8 mouse cellular contexts compared by ENCODE assay signal in genomic region chr8:106115897-106116296, GRCm38 (mm10). TPM values are rescaled to one million over a fixed set of nuclear protein-coding genes. Genes with fewer than 3 reads are reported as not detected.
A peak's percentile ranks its signal among the peaks of the same experiment; 100 is the strongest.
DNase-seq lines count a peak whose midpoint lies in the region; ATAC-seq and TF ChIP-seq lines count a peak whose summit lies in the region.

No protein-coding gene starts in this region.

- TF ChIP-seq EP300 in liver, postnatal 0 days (IDR thresholded peaks at IDR 0.05; ENCODE audit: low read depth) = no peak

- WGBS in liver, postnatal 0 days (ENCODE audit: insufficient replicate concordance) = 89% methylated on average over 3 of the region's 3 CpGs
- 96% methylated on average over 3 of the region's 3 CpGs for WGBS in forebrain, embryonic 12.5 days
- 98% methylated on average over 3 of the region's 3 CpGs for WGBS in forebrain, embryonic 13.5 days

- no peaks in the 10 kb centered on the region for H3K4me1 ChIP-seq in liver, postnatal 0 days (ENCODE audit: insufficient read depth)
- no peaks in the 10 kb centered on the region for H3K4me1 ChIP-seq in forebrain, embryonic 12.5 days
- no peaks in the 10 kb centered on the region for H3K4me1 ChIP-seq in forebrain, embryonic 13.5 days

- peak; percentile 81 for TF ChIP-seq CTCF in liver, postnatal 0 days (IDR thresholded peaks at IDR 0.05; ENCODE audit: low read depth)

- no peak overlapping the region for H3K27ac ChIP-seq in liver, postnatal 0 days (ENCODE audit: low read depth)
- H3K27ac ChIP-seq in forebrain, embryonic 12.5 days = no peak overlapping the region
- H3K27ac ChIP-seq in forebrain, embryonic 13.5 days = no peak overlapping the region

- peaks cover 35% of the 10 kb centered on the region for H3K36me3 ChIP-seq in liver, postnatal 0 days (replicated peaks; ENCODE audit: insufficient read depth, low read length)
- peaks cover 29% of the 10 kb centered on the region for H3K36me3 ChIP-seq in forebrain, embryonic 12.5 days (replicated peaks)
- peaks cover 35% of the 10 kb centered on the region for H3K36me3 ChIP-seq in forebrain, embryonic 13.5 days (ENCODE audit: poor library complexity, severe bottlenecking)

- H3K4me3 ChIP-seq in liver, postnatal 0 days (ENCODE audit: low read depth, low read length) = no peak overlapping the region
- H3K4me3 ChIP-seq in forebrain, embryonic 12.5 days (replicated peaks) = no peak overlapping the region
- H3K4me3 ChIP-seq in forebrain, embryonic 13.5 days = no peak overlapping the region

- no peak for ATAC-seq in liver, postnatal 0 days
- no peak for ATAC-seq in forebrain, embryonic 12.5 days (ENCODE audit: low FRiP score)
- no peak for ATAC-seq in forebrain, embryonic 13.5 days

- DNase-seq in heart, adult 8-10 months (ENCODE audit: low spot score) = peak; percentile 23
- DNase-seq in heart, adult 9 months (ENCODE audit: low spot score in 2 of 2) = no peak
- peak; percentile 51 for DNase-seq in 3T3-L1 (ENCODE audit: low read depth, low spot score)
- peak; percentile 54 for DNase-seq in T-cell, adult 2 months (ENCODE audit: low spot score)
- peak; percentile 75 for DNase-seq in liver, postnatal 0 days
- DNase-seq in thymus, postnatal 14 days = peak; percentile 91

- H3K9ac ChIP-seq in liver, postnatal 0 days (replicated peaks) = no peak overlapping the region
- H3K9ac ChIP-seq in forebrain, embryonic 12.5 days = no peak overlapping the region
- H3K9ac ChIP-seq in forebrain, embryonic 13.5 days = no peak overlapping the region

- no peaks in the 10 kb centered on the region for H3K9me3 ChIP-seq in liver, postnatal 0 days (ENCODE audit: low read length)
- H3K9me3 ChIP-seq in forebrain, embryonic 12.5 days = no peaks in the 10 kb centered on the region
- no peaks in the 10 kb centered on the region for H3K9me3 ChIP-seq in forebrain, embryonic 13.5 days (replicated peaks)

- no peaks in the 10 kb centered on the region for H3K27me3 ChIP-seq in liver, postnatal 0 days (ENCODE audit: insufficient read depth, low read length)
- H3K27me3 ChIP-seq in forebrain, embryonic 12.5 days = no peaks in the 10 kb centered on the region
- H3K27me3 ChIP-seq in forebrain, embryonic 13.5 days = no peaks in the 10 kb centered on the region

- no peak overlapping the region for H3K4me2 ChIP-seq in liver, postnatal 0 days (ENCODE audit: low read depth, low read length)
- H3K4me2 ChIP-seq in forebrain, embryonic 12.5 days = no peak overlapping the region
- no peak overlapping the region for H3K4me2 ChIP-seq in forebrain, embryonic 13.5 days

RNA-seq across cellular contexts. Expression of gene Esrp2, which starts 20.9 kb away (rescaled TPM):
- under 1 TPM; 0.23 to 0.81 (median 0.42) TPM for total RNA-seq in heart, adult 8-10 months (2022)
- 24.0 and 26.7 TPM in 2 replicates for polyA plus RNA-seq in liver, postnatal 0 days (2015; fragmentation: Nextera tagmentation; extraction: Ambion mirVana)
- 1.9 TPM in 2 replicates for polyA plus RNA-seq in forebrain, embryonic 12.5 days (2016; fragmentation: Nextera tagmentation; extraction: Ambion mirVana)
- polyA plus RNA-seq in forebrain, embryonic 13.5 days (2015; fragmentation: Nextera tagmentation; extraction: Ambion mirVana) = 0.16 and 0.23 TPM in 2 replicates

RNA-seq across cellular contexts. Expression of gene Pla2g15, which starts 34.3 kb away (rescaled TPM):
- total RNA-seq in heart, adult 8-10 months (2022) = 10 to 100 TPM in 1 of 4 experiments, 1 to 10 TPM in 3; 7.7 to 10.0 (median 9.4) TPM
- polyA plus RNA-seq in liver, postnatal 0 days (2015; fragmentation: Nextera tagmentation; extraction: Ambion mirVana) = 7.2 and 7.7 TPM in 2 replicates
- 13.8 and 15.8 TPM in 2 replicates for polyA plus RNA-seq in forebrain, embryonic 12.5 days (2016; fragmentation: Nextera tagmentation; extraction: Ambion mirVana)
- 12.9 and 14.3 TPM in 2 replicates for polyA plus RNA-seq in forebrain, embryonic 13.5 days (2015; fragmentation: Nextera tagmentation; extraction: Ambion mirVana)

RNA-seq across cellular contexts. Expression of gene Slc7a6, which starts 52.8 kb away (rescaled TPM):
- 10 to 100 TPM in 1 of 4 experiments, 1 to 10 TPM in 3; 6.9 to 10.8 (median 9.6) TPM for total RNA-seq in heart, adult 8-10 months (2022)
- polyA plus RNA-seq in liver, postnatal 0 days (2015; fragmentation: Nextera tagmentation; extraction: Ambion mirVana) = 2.6 and 3.2 TPM in 2 replicates
- 72.9 and 79.8 TPM in 2 replicates for polyA plus RNA-seq in forebrain, embryonic 12.5 days (2016; fragmentation: Nextera tagmentation; extraction: Ambion mirVana)
- 77.2 and 77.9 TPM in 2 replicates for polyA plus RNA-seq in forebrain, embryonic 13.5 days (2015; fragmentation: Nextera tagmentation; extraction: Ambion mirVana)

RNA-seq across cellular contexts. Expression of gene Nfatc3, which starts 57.3 kb away (rescaled TPM):
- total RNA-seq in heart, adult 8-10 months (2022) = 10 to 100 TPM; 14.1 to 19.5 (median 18.0) TPM
- 2.3 TPM in 2 replicates for polyA plus RNA-seq in liver, postnatal 0 days (2015; fragmentation: Nextera tagmentation; extraction: Ambion mirVana)
- polyA plus RNA-seq in forebrain, embryonic 12.5 days (2016; fragmentation: Nextera tagmentation; extraction: Ambion mirVana) = 4.9 and 6.6 TPM in 2 replicates
- 5.2 TPM in 2 replicates for polyA plus RNA-seq in forebrain, embryonic 13.5 days (2015; fragmentation: Nextera tagmentation; extraction: Ambion mirVana)

Comparison
In these comparisons a context has a peak if more than half of its experiments do, and no peak if none do; other contexts are left out.
1. DNase-seq: peak in heart, adult 8-10 months (single experiment), 3T3-L1 (single experiment), T-cell, adult 2 months (single experiment), liver, postnatal 0 days (single experiment) and thymus, postnatal 14 days (single experiment); none in heart, adult 9 months (0 of 2).
2. RNA of gene Slc7a6, which starts 52.8 kb away (polyA plus RNA-seq): 77.2 to 77.9 TPM in forebrain, embryonic 13.5 days and 72.9 to 79.8 TPM in forebrain, embryonic 12.5 days; 2.6 to 3.2 TPM in liver, postnatal 0 days; every median in the first group is over 10 times any median in the second.